Comparison of ENCODE assay signal across 16 mouse cellular contexts in genomic region chr6:125366133-125366532, GRCm38 (mm10). TPM values are rescaled to one million over a fixed set of nuclear protein-coding genes. Genes with fewer than 3 reads are reported as not detected.
A peak's percentile ranks its signal among the peaks of the same experiment; 100 is the strongest.
DNase-seq lines count a peak whose midpoint lies in the region; ATAC-seq and TF ChIP-seq lines count a peak whose summit lies in the region.
"Had no signal": no experiment of that assay in that cellular context is flagged by ENCODE, and none has a peak within 500 bp of the region (broad histone marks: within the 10 kb centered on the region; RNA-seq: fewer than 3 reads in every experiment).

No protein-coding gene starts in this region.

- H3K9me3 ChIP-seq in heart, postnatal 0 days (replicated peaks; ENCODE audit: control insufficient read depth, low read length) = no peaks in the 10 kb centered on the region; the same call in 1 of the 2 replicates
- H3K9me3 ChIP-seq in heart, embryonic 10.5 days = no peaks in the 10 kb centered on the region
- no peaks in the 10 kb centered on the region for H3K9me3 ChIP-seq in lung, embryonic 14.5 days (ENCODE audit: low read depth, low read length)
- H3K9me3 ChIP-seq in CH12.LX (replicated peaks; ENCODE audit: low read length) = peaks cover 11% of the 10 kb centered on the region
- H3K9me3 ChIP-seq: embryonic facial prominence, embryonic 10.5 days; limb, embryonic 12.5 days; midbrain, embryonic 12.5 days; stomach, embryonic 15.5 days had no signal

- no peak overlapping the region for H3K4me2 ChIP-seq in heart, postnatal 0 days (ENCODE audit: low read depth, low read length)
- H3K4me2 ChIP-seq in lung, embryonic 14.5 days = no peak overlapping the region
- H3K4me2 ChIP-seq in CH12.LX (ENCODE audit: insufficient read depth, low read depth, poor library complexity, severe bottlenecking) = no peak overlapping the region
- H3K4me2 ChIP-seq: hindbrain, embryonic 14.5 days; limb, embryonic 12.5 days; midbrain, embryonic 12.5 days; stomach, embryonic 15.5 days had no signal

- DNase-seq in heart, postnatal 0 days (ENCODE audit: low spot score) = no peak
- no peak for DNase-seq in heart, embryonic 10.5 days (ENCODE audit: low spot score)
- peak; percentile 50 for DNase-seq in lung, embryonic 14.5 days
- no peak for DNase-seq in lung, adult 18-20 months
- no peak for DNase-seq in CH12.LX (ENCODE audit: extremely low read depth)
- DNase-seq in naive thymus-derived CD4-positive, alpha-beta T cell, adult 2 months (ENCODE audit: low read depth) = peak; percentile 58
- DNase-seq in ovary, postnatal 10 days (ENCODE audit: low spot score) = no peak
- DNase-seq: adrenal gland, adult 8-10 months; cerebellum, postnatal 14 days; kidney, adult 8-10 months had no signal

- peak; percentile 20; the same call in 1 of the 2 replicates for TF ChIP-seq CTCF in heart, postnatal 0 days (IDR thresholded peaks at IDR 0.05; ENCODE audit: low read depth)
- peak; percentile 42 for TF ChIP-seq CTCF in lung, embryonic 14.5 days (IDR thresholded peaks at IDR 0.05; ENCODE audit: low read depth)
- TF ChIP-seq CTCF in CH12.LX (conservative IDR thresholded peaks at IDR 0.05 in 1 of 2, IDR thresholded peaks at IDR 0.05 in 1 of 2; ENCODE audit: low read depth in 2 of 2, low read length in 2 of 2) = peak in 1 of 2 experiments; percentile 54; a peak in 2 of 4 replicates

- no peak overlapping the region for H3K27ac ChIP-seq in heart, postnatal 0 days (ENCODE audit: low read depth)
- H3K27ac ChIP-seq in heart, embryonic 10.5 days = no peak overlapping the region
- H3K27ac ChIP-seq in lung, embryonic 14.5 days (ENCODE audit: low read depth) = no peak overlapping the region
- H3K27ac ChIP-seq in CH12.LX (ENCODE audit: insufficient read depth, low read depth) = no peak overlapping the region
- H3K27ac ChIP-seq: embryonic facial prominence, embryonic 10.5 days; hindbrain, embryonic 14.5 days; limb, embryonic 12.5 days; midbrain, embryonic 12.5 days; stomach, embryonic 15.5 days had no signal

- H3K9ac ChIP-seq in heart, postnatal 0 days (replicated peaks; ENCODE audit: low read depth, low read length) = no peak overlapping the region
- H3K9ac ChIP-seq in lung, embryonic 14.5 days = no peak overlapping the region
- H3K9ac ChIP-seq in CH12.LX (ENCODE audit: insufficient read depth, low read depth) = no peak overlapping the region
- H3K9ac ChIP-seq: hindbrain, embryonic 14.5 days; limb, embryonic 12.5 days; midbrain, embryonic 12.5 days; stomach, embryonic 15.5 days had no signal

- no peaks in the 10 kb centered on the region for H3K79me2 ChIP-seq in CH12.LX (replicated peaks; ENCODE audit: control insufficient read depth, extremely low read depth, insufficient read depth, poor library complexity, severe bottlenecking)

- peak; percentile 32 for TF ChIP-seq RAD21 in CH12.LX (IDR thresholded peaks at IDR 0.05; ENCODE audit: low read depth, low read length)

- TF ChIP-seq EP300 in heart, postnatal 0 days (IDR thresholded peaks at IDR 0.05; ENCODE audit: low read depth) = no peak
- no peak for TF ChIP-seq EP300 in CH12.LX (IDR thresholded peaks at IDR 0.05; ENCODE audit: low read length)

- H3K27me3 ChIP-seq in heart, postnatal 0 days (ENCODE audit: control insufficient read depth, insufficient read depth, low read length) = peaks cover 24% of the 10 kb centered on the region
- peaks cover 59% of the 10 kb centered on the region for H3K27me3 ChIP-seq in heart, embryonic 10.5 days (ENCODE audit: insufficient read depth, poor library complexity, severe bottlenecking)
- H3K27me3 ChIP-seq in lung, embryonic 14.5 days (ENCODE audit: insufficient read depth, low read length) = peaks cover 12% of the 10 kb centered on the region; the same call in 1 of the 2 replicates
- peaks cover 89% of the 10 kb centered on the region for H3K27me3 ChIP-seq in CH12.LX (replicated peaks)
- H3K27me3 ChIP-seq: stomach, embryonic 15.5 days had no signal

- dilution Hi-C loops in CH12.LX (cut with MboI; ENCODE audit: extremely low pct_ligation_motif_present, extremely low pct_unique_long_range_greater_than_20kb, low sequenced_read_pairs) = no loop called here

- H3K4me3 ChIP-seq in heart, postnatal 0 days (ENCODE audit: low read depth, low read length) = no peak overlapping the region
- H3K4me3 ChIP-seq in heart, embryonic 10.5 days = no peak overlapping the region
- H3K4me3 ChIP-seq in lung, embryonic 14.5 days (ENCODE audit: low read depth, low read length) = no peak overlapping the region
- H3K4me3 ChIP-seq in CH12.LX (replicated peaks in 1 of 3; ENCODE audit: low read depth in 2 of 3, low read length in 2 of 3, poor library complexity in 1 of 3) = no peak overlapping the region
- H3K4me3 ChIP-seq: embryonic facial prominence, embryonic 10.5 days; limb, embryonic 12.5 days; midbrain, embryonic 12.5 days; stomach, embryonic 15.5 days had no signal

- H3K4me1 ChIP-seq in heart, postnatal 0 days (ENCODE audit: control insufficient read depth, insufficient read depth) = no peaks in the 10 kb centered on the region
- H3K4me1 ChIP-seq in heart, embryonic 10.5 days = peaks cover 58% of the 10 kb centered on the region
- H3K4me1 ChIP-seq in lung, embryonic 14.5 days (ENCODE audit: insufficient read depth) = 0 out of 2 replicates have a peak, but pooled peaks cover 3% of the 10 kb centered on the region
- H3K4me1 ChIP-seq in CH12.LX (ENCODE audit: control insufficient read depth in 1 of 2, insufficient read depth in 2 of 2) = peaks cover 3 to 6% of the 10 kb centered on the region in 2 experiments; a peak in 3 of 4 replicates

- peaks cover 6% of the 10 kb centered on the region for H3K36me3 ChIP-seq in heart, postnatal 0 days (replicated peaks; ENCODE audit: control insufficient read depth, insufficient read depth, low read length)
- peaks cover 14% of the 10 kb centered on the region for H3K36me3 ChIP-seq in heart, embryonic 10.5 days
- H3K36me3 ChIP-seq in lung, embryonic 14.5 days (ENCODE audit: insufficient read depth) = peaks cover 19% of the 10 kb centered on the region
- H3K36me3 ChIP-seq in CH12.LX (replicated peaks in 1 of 2; ENCODE audit: control insufficient read depth in 1 of 2, insufficient read depth in 1 of 2, low read length in 1 of 2) = no peaks in the 10 kb centered on the region
- H3K36me3 ChIP-seq: midbrain, embryonic 12.5 days had no signal

- in situ Hi-C loops in CH12.LX (cut with MboI; ENCODE audit: low pct_ligation_motif_present, low pct_unique_long_range_greater_than_20kb, low sequenced_read_pairs) = no loop called here

- no peak for TF ChIP-seq POLR2A in CH12.LX (IDR thresholded peaks at IDR 0.05; ENCODE audit: low read depth, low read length)

- WGBS in heart, postnatal 0 days = 80% methylated on average over 1 of the region's 1 CpGs
- WGBS in heart, embryonic 10.5 days = 76% methylated on average over 1 of the region's 1 CpGs
- 69% methylated on average over 1 of the region's 1 CpGs for WGBS in lung, embryonic 14.5 days

- ATAC-seq in heart, postnatal 0 days (ENCODE audit: insufficient read depth, low read depth) = no peak
- no peak for ATAC-seq in lung, embryonic 14.5 days (ENCODE audit: insufficient read depth)

TF ChIP-seq in CH12.LX, 34 proteins besides CTCF, POLR2A, EP300 and RAD21:
- TF ChIP-seq HCFC1 (IDR thresholded peaks at IDR 0.05; ENCODE audit: low read depth, low read length) (no peak), MAZ (IDR thresholded peaks at IDR 0.05; ENCODE audit: low read depth, low read length) (no peak), MAX (IDR thresholded peaks at IDR 0.05; ENCODE audit: low read length) (no peak), MYC (IDR thresholded peaks at IDR 0.05; ENCODE audit: low read depth, low read length) (peak; percentile 36; the same call in 1 of the 2 replicates)

RNA-seq across cellular contexts. Expression of gene Plekhg6, which starts 14.5 kb away (rescaled TPM):
- not detected in 2 replicates for total RNA-seq in heart, postnatal 0 days (2014; rRNA removed; ENCODE audit: low replicate concordance)
- polyA plus RNA-seq in heart, postnatal 0 days (2015; fragmentation: Nextera tagmentation; extraction: Ambion mirVana) = 0.05 and 0.10 TPM in 2 replicates
- polyA plus RNA-seq in heart, embryonic 10.5 days (2016; fragmentation: Nextera tagmentation; extraction: Ambion mirVana) = 0.20 TPM in 1 of 2 replicates, not detected in the other
- 0.22 and 0.51 TPM in 2 replicates for polyA plus RNA-seq in lung, embryonic 14.5 days (2014; fragmentation: Nextera tagmentation; extraction: Ambion mirVana)
- total RNA-seq in CH12.LX (2012; rRNA removed) = not detected in 2 replicates
- not detected in 2 replicates for total RNA-seq in CH12.LX (2014; rRNA removed)
- polyA plus RNA-seq in CH12.LX (2012; ENCODE audit: insufficient read length, low read depth) = not detected in 2 replicates
- total RNA-seq: granulocyte monocyte progenitor cell, adult 5-6 weeks had no signal

RNA-seq across cellular contexts. Expression of gene Tnfrsf1a, which starts 17.0 kb away (rescaled TPM):
- 37.1 and 52.8 TPM in 2 replicates for total RNA-seq in heart, postnatal 0 days (2014; rRNA removed; ENCODE audit: low replicate concordance)
- 39.8 and 40.1 TPM in 2 replicates for polyA plus RNA-seq in heart, postnatal 0 days (2015; fragmentation: Nextera tagmentation; extraction: Ambion mirVana)
- polyA plus RNA-seq in heart, embryonic 10.5 days (2016; fragmentation: Nextera tagmentation; extraction: Ambion mirVana) = 33.6 and 35.3 TPM in 2 replicates
- 82.5 and 83.3 TPM in 2 replicates for polyA plus RNA-seq in lung, embryonic 14.5 days (2014; fragmentation: Nextera tagmentation; extraction: Ambion mirVana)
- total RNA-seq in CH12.LX (2012; rRNA removed) (0.13 and 0.21 TPM in 2 replicates), CH12.LX (2014; rRNA removed) (not detected in 2 replicates)
- polyA plus RNA-seq in CH12.LX (2012; ENCODE audit: insufficient read length, low read depth) = not detected in 2 replicates

RNA-seq across cellular contexts. Expression of gene Scnn1a, which starts 45.7 kb away (rescaled TPM):
- total RNA-seq in heart, postnatal 0 days (2014; rRNA removed; ENCODE audit: low replicate concordance) = 0.46 and 1.3 TPM in 2 replicates
- polyA plus RNA-seq in heart, postnatal 0 days (2015; fragmentation: Nextera tagmentation; extraction: Ambion mirVana) = 0.37 and 0.46 TPM in 2 replicates
- 0.65 and 0.98 TPM in 2 replicates for polyA plus RNA-seq in heart, embryonic 10.5 days (2016; fragmentation: Nextera tagmentation; extraction: Ambion mirVana)
- polyA plus RNA-seq in lung, embryonic 14.5 days (2014; fragmentation: Nextera tagmentation; extraction: Ambion mirVana) = 1.8 and 2.2 TPM in 2 replicates
- total RNA-seq in CH12.LX (2012; rRNA removed) (not detected in 2 replicates), CH12.LX (2014; rRNA removed) (not detected in 2 replicates)
- not detected in 2 replicates for polyA plus RNA-seq in CH12.LX (2012; ENCODE audit: insufficient read length, low read depth)

RNA-seq across cellular contexts. Expression of gene Ltbr, which starts 52.4 kb away (rescaled TPM):
- 76.7 and 93.9 TPM in 2 replicates for total RNA-seq in heart, postnatal 0 days (2014; rRNA removed; ENCODE audit: low replicate concordance)
- polyA plus RNA-seq in heart, postnatal 0 days (2015; fragmentation: Nextera tagmentation; extraction: Ambion mirVana) = 37.7 and 38.3 TPM in 2 replicates
- 37.8 and 40.4 TPM in 2 replicates for polyA plus RNA-seq in heart, embryonic 10.5 days (2016; fragmentation: Nextera tagmentation; extraction: Ambion mirVana)
- polyA plus RNA-seq in lung, embryonic 14.5 days (2014; fragmentation: Nextera tagmentation; extraction: Ambion mirVana) = 73.7 and 81.7 TPM in 2 replicates
- total RNA-seq in CH12.LX (2012; rRNA removed) (not detected in 2 replicates), CH12.LX (2014; rRNA removed) (not detected in 2 replicates)
- polyA plus RNA-seq in CH12.LX (2012; ENCODE audit: insufficient read length, low read depth) = not detected in 2 replicates

Comparison
In these comparisons a context has a peak if more than half of its experiments do, and no peak if none do; other contexts are left out.
1. DNase-seq: peak in lung, embryonic 14.5 days (single experiment) and naive thymus-derived CD4-positive, alpha-beta T cell, adult 2 months (single experiment); none in heart, postnatal 0 days (single experiment), heart, embryonic 10.5 days (single experiment), lung, adult 18-20 months (0 of 2), CH12.LX (single experiment) and ovary, postnatal 10 days (single experiment).
2. RNA of gene Tnfrsf1a, which starts 17.0 kb away (polyA plus RNA-seq): 82.5 to 83.3 TPM in lung, embryonic 14.5 days, 39.8 to 40.1 TPM in heart, postnatal 0 days and 33.6 to 35.3 TPM in heart, embryonic 10.5 days; not detected in CH12.LX; every median in the first group is over 10 times any median in the second.